Mouse (Mus musculus): ENCODE results near the gene Chit1. TPM values are rescaled to one million over a fixed set of nuclear protein-coding genes. Genes with fewer than 3 reads are reported as not detected.
A peak's percentile ranks its signal among the peaks of the same experiment; 100 is the strongest.

The Chit1 gene
- 0.13 and 0.19 TPM in 2 replicates for polyA plus RNA-seq (2012; rRNA removed)

DNA sequence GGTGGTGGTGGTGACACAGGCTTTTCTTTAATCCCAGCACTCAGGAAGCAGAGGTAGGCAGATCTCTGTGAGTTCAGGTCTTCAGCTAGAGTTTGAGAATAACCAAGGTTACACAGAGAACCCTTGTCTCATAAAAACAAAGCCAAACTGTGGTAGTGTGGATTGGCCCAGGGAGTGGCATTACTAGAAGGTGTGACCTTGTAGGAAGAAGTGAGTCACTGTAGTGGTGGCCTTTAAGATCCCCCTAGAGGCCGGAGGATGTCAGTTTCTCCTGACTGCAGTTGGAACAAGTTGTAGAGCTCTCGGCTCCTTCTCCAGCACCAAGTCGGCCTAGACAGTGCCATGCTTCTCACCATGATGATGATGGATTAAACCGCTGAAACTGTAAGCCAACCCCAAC is at the start of gene Chit1:
Gene Chit1 (plus strand): TSS at position 264 of the 400 bp plus-strand sequence.
- Histone ChIP-seq H3K4me1 (ENCODE audit: control insufficient read depth, insufficient read depth, low read length) (no peaks in the 10 kb centered on the region; the same call in 1 of the 2 replicates), H3K4me3 (ENCODE audit: insufficient read depth, low read length) (no peak within 1 kb of the TSS), H3K27ac (ENCODE audit: insufficient read depth, low read length) (no peak within 1 kb of the TSS)
- TF ChIP-seq CTCF (IDR thresholded peaks at IDR 0.05; ENCODE audit: extremely low read depth, insufficient read depth, low read length) (no peak), POLR2A (IDR thresholded peaks at IDR 0.05; ENCODE audit: extremely low read depth, insufficient read depth, low read length) (no peak)

- H3K27ac ChIP-seq (ENCODE audit: insufficient read depth, low read length): no peak overlapping the region
- no peak overlapping the region for H3K4me3 ChIP-seq (ENCODE audit: insufficient read depth, low read length)
- no peak for TF ChIP-seq POLR2A (IDR thresholded peaks at IDR 0.05; ENCODE audit: extremely low read depth, insufficient read depth, low read length)
- TF ChIP-seq CTCF (IDR thresholded peaks at IDR 0.05; ENCODE audit: extremely low read depth, insufficient read depth, low read length): no peak
- peaks cover 8% of the 10 kb centered on the region for H3K4me1 ChIP-seq (ENCODE audit: control insufficient read depth, insufficient read depth, low read length)
Observed at GRCm38 (mm10) chr1:134061915-134062314, 49.1 kb upstream of the Chit1 start.

DNA sequence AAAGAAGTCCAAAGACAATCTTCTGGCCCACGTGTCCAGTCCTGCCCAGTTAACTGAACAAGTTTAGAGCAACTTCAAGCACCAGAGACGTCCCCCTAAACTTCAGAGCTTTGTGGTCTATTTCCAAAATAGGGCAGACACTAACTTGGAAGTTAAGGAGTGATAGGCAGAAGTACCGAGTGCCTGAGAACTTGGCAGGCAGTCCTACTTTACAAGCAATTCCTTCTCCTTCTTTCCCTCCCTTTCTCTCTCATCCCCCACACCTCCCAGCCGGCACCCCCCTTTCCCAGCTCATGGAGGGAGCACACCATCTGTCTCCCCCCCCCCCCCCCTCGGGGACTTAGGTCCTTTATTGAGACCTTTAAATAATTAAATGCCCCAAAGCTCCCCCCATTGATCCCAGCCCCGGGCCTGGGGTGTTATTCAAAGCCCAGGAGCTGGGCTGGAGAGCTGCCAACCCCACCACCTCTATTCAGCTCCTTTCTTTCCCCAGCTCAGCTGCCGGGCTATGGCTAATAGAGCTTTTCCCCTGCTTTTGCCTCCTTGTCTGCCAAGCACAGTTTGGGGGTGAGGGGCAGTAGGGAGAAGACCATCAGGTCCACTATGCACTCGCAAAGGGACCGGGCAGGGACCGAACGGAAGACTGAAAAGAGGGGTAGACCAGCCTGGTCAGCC is 48.5 kb upstream of the Chit1 start:
- H3K4me3 ChIP-seq (ENCODE audit: insufficient read depth, low read length): no peak overlapping the region
- H3K27ac ChIP-seq (ENCODE audit: insufficient read depth, low read length): peak overlapping the region; percentile 63; the same call in 1 of the 2 replicates
- TF ChIP-seq POLR2A (IDR thresholded peaks at IDR 0.05; ENCODE audit: extremely low read depth, insufficient read depth, low read length) (no peak), CTCF (IDR thresholded peaks at IDR 0.05; ENCODE audit: extremely low read depth, insufficient read depth, low read length) (no peak)
- peaks cover 8% of the 10 kb centered on the region for H3K4me1 ChIP-seq (ENCODE audit: control insufficient read depth, insufficient read depth, low read length)

- peak overlapping the region; percentile 92 for H3K27ac ChIP-seq (ENCODE audit: insufficient read depth, low read length)
- H3K4me1 ChIP-seq (ENCODE audit: control insufficient read depth, insufficient read depth, low read length): peaks cover 8% of the 10 kb centered on the region
- TF ChIP-seq CTCF (IDR thresholded peaks at IDR 0.05; ENCODE audit: extremely low read depth, insufficient read depth, low read length): no peak
- TF ChIP-seq POLR2A (IDR thresholded peaks at IDR 0.05; ENCODE audit: extremely low read depth, insufficient read depth, low read length): no peak
- H3K4me3 ChIP-seq (ENCODE audit: insufficient read depth, low read length): no peak overlapping the region
Observed at GRCm38 (mm10) chr1:134063086-134063772, 47.8 kb upstream of the Chit1 start.

DNA sequence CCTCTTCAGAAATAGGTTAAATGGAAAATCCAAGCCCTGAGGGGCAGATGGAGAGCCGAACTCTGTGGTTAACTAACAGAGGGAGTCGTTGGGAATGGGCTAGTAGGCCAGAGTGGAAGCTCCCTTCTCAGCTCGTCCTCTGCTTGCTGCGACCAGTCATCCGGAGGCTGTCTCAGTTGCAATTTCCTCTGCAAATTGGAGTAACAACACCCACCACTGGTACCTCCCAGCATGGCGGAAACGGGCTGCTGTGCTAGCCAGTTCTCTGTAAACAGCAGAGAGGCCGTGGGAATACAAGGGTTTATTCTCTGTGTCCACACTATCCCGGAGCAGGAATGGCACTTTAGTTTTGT is 47.3 kb upstream of the Chit1 start:
- TF ChIP-seq POLR2A (IDR thresholded peaks at IDR 0.05; ENCODE audit: extremely low read depth, insufficient read depth, low read length): no peak
- TF ChIP-seq CTCF (IDR thresholded peaks at IDR 0.05; ENCODE audit: extremely low read depth, insufficient read depth, low read length): no peak
- Histone ChIP-seq H3K27ac (ENCODE audit: insufficient read depth, low read length) (peak overlapping the region; percentile 92), H3K4me3 (ENCODE audit: insufficient read depth, low read length) (no peak overlapping the region), H3K4me1 (ENCODE audit: control insufficient read depth, insufficient read depth, low read length) (peaks cover 8% of the 10 kb centered on the region)

DNA sequence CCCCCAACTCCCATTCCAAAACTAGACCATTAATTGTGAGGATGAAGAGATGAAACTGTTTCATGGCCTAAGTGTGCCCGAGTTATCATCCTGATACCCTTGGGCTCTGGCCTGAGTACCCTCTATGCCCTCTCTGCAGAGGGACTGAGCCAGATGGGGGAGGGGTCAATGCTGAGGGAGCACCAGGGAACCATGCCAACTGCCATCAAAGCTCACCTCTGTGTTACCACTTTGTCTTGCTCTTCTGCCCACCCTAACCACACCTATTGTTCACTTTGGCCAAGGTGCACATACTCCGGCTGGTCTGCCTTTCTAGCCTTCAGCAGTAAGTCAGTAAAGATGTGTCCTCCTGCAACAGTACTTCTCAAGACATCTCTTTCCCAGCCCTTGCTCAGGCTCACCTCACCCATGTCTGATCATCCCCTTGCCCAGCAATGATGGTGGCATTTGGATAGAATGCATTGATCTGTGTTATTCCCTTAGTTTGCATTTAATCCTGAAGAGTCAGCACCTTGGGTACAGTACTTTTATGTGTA is 46.7 kb upstream of the Chit1 start:
- Histone ChIP-seq H3K27ac (ENCODE audit: insufficient read depth, low read length) (no peak overlapping the region), H3K4me3 (ENCODE audit: insufficient read depth, low read length) (no peak overlapping the region), H3K4me1 (ENCODE audit: control insufficient read depth, insufficient read depth, low read length) (peaks cover 8% of the 10 kb centered on the region)
- TF ChIP-seq POLR2A (IDR thresholded peaks at IDR 0.05; ENCODE audit: extremely low read depth, insufficient read depth, low read length): no peak
- TF ChIP-seq CTCF (IDR thresholded peaks at IDR 0.05; ENCODE audit: extremely low read depth, insufficient read depth, low read length): no peak

- no peak overlapping the region for H3K27ac ChIP-seq (ENCODE audit: insufficient read depth, low read length)
- peaks cover 6% of the 10 kb centered on the region for H3K4me1 ChIP-seq (ENCODE audit: control insufficient read depth, insufficient read depth, low read length)
Observed at GRCm38 (mm10) chr1:134065241-134065809, 45.7 kb upstream of the Chit1 start.

GRCm38 (mm10) chr1:134066554-134066953 is 44.5 kb upstream of the Chit1 start:
- TF ChIP-seq CTCF (IDR thresholded peaks at IDR 0.05; ENCODE audit: extremely low read depth, insufficient read depth, low read length): no peak
- no peak for TF ChIP-seq POLR2A (IDR thresholded peaks at IDR 0.05; ENCODE audit: extremely low read depth, insufficient read depth, low read length)
- no peak overlapping the region for H3K27ac ChIP-seq (ENCODE audit: insufficient read depth, low read length)
- H3K4me3 ChIP-seq (ENCODE audit: insufficient read depth, low read length): no peak overlapping the region
- H3K4me1 ChIP-seq (ENCODE audit: control insufficient read depth, insufficient read depth, low read length): peaks cover 4% of the 10 kb centered on the region

More at GRCm38 (mm10) chr1:134065241-134065809, 45.7 kb upstream of the Chit1 start:
- H3K4me3 ChIP-seq (ENCODE audit: insufficient read depth, low read length): no peak overlapping the region
- no peak for TF ChIP-seq CTCF (IDR thresholded peaks at IDR 0.05; ENCODE audit: extremely low read depth, insufficient read depth, low read length)
- TF ChIP-seq POLR2A (IDR thresholded peaks at IDR 0.05; ENCODE audit: extremely low read depth, insufficient read depth, low read length): no peak

DNA sequence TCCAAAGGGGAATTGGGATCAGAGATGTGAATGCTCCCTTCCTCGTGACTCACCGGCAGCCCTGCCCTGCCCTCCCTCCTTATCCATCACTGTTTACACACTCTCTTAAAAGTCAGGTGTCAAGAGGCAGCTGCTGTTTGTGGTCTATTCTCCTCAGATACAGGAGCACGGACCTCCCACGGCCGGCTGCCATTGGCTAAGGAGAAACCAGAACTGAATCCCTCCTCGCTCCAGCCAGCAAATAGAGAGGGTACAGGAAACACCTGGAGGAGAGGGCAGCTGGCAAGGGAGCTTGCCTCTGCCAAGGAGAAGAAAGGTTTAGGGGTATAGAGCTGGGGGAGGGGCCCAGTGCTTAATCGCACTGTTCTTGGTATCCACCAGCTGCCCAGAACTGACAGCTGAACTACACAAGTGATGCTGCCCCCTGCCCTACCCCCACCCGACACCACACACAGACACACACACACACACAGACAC is 43.9 kb upstream of the Chit1 start:
- Histone ChIP-seq H3K4me1 (ENCODE audit: control insufficient read depth, insufficient read depth, low read length) (peaks cover 4% of the 10 kb centered on the region), H3K27ac (ENCODE audit: insufficient read depth, low read length) (no peak overlapping the region)

More for the DNA sequence above, 43.9 kb upstream of the Chit1 start:
- TF ChIP-seq POLR2A (IDR thresholded peaks at IDR 0.05; ENCODE audit: extremely low read depth, insufficient read depth, low read length) (no peak), CTCF (IDR thresholded peaks at IDR 0.05; ENCODE audit: extremely low read depth, insufficient read depth, low read length) (no peak)
- no peak overlapping the region for H3K4me3 ChIP-seq (ENCODE audit: insufficient read depth, low read length)
